Mouse (Mus musculus): ENCODE data around the gene Jph2. TPM values are rescaled to one million over a fixed set of nuclear protein-coding genes. Genes with fewer than 3 reads are reported as not detected.
"Not testable (repeated sequence)": the region's sequence is repeated elsewhere in the genome, so short reads cannot be mapped to it uniquely, and the experiment has no call there.

Jph2 gene
- polyA plus RNA-seq, 1 experiment from 2014 or later = 0.81 TPM

- no peak for DNase-seq (ENCODE audit: low spot score)
- no peak overlapping the region for H3K4me3 ChIP-seq
- H3K27me3 ChIP-seq (ENCODE audit: insufficient read depth, poor library complexity, severe bottlenecking) = no peaks in the 10 kb centered on the region
- no peaks in the 10 kb centered on the region for H3K9me3 ChIP-seq
- H3K27ac ChIP-seq = no peak overlapping the region
- H3K36me3 ChIP-seq = peaks cover 10% of the 10 kb centered on the region
- peaks cover 18% of the 10 kb centered on the region for H3K4me1 ChIP-seq (replicated peaks)
- WGBS = 84% methylated on average over 9 of the region's 9 CpGs
Measured at GRCm38 (mm10) chr2:163422895-163423660, 25.3 kb upstream of the Jph2 start.

- Histone ChIP-seq H3K36me3 (peaks cover 10% of the 10 kb centered on the region), H3K27me3 (ENCODE audit: insufficient read depth, poor library complexity, severe bottlenecking) (no peaks in the 10 kb centered on the region), H3K4me1 (replicated peaks) (peaks cover 25% of the 10 kb centered on the region), H3K4me3 (peak overlapping the region; percentile 87), H3K9me3 (no peaks in the 10 kb centered on the region), H3K27ac (peak overlapping the region; percentile 92)
- WGBS = 38% methylated on average over 10 of the region's 10 CpGs
- no peak for DNase-seq (ENCODE audit: low spot score)
Measured at GRCm38 (mm10) chr2:163420366-163420886, 22.6 kb upstream of the Jph2 start.

- DNase-seq (ENCODE audit: low spot score) = peak; percentile 99
- WGBS = under 1% methylated on average over 71 of the region's 71 CpGs
- H3K4me1 ChIP-seq (replicated peaks) = peaks cover 25% of the 10 kb centered on the region
Measured at GRCm38 (mm10) chr2:163419346-163420045, 21.7 kb upstream of the Jph2 start.

GRCm38 (mm10) chr2:163418841-163419345 is 21.1 kb upstream of the Jph2 start:
- Histone ChIP-seq H3K27me3 (ENCODE audit: insufficient read depth, poor library complexity, severe bottlenecking) (no peaks in the 10 kb centered on the region), H3K36me3 (peaks cover 22% of the 10 kb centered on the region), H3K4me1 (replicated peaks) (peaks cover 25% of the 10 kb centered on the region), H3K9me3 (no peaks in the 10 kb centered on the region), H3K4me3 (peak overlapping the region; percentile 87), H3K27ac (peak overlapping the region; percentile 92)
- DNase-seq (ENCODE audit: low spot score) = no peak
- under 1% methylated on average over 50 of the region's 50 CpGs for WGBS

More at GRCm38 (mm10) chr2:163419346-163420045, 21.7 kb upstream of the Jph2 start:
- H3K4me3 ChIP-seq = peak overlapping the region; percentile 87
- no peaks in the 10 kb centered on the region for H3K9me3 ChIP-seq
- H3K36me3 ChIP-seq = peaks cover 16% of the 10 kb centered on the region
- H3K27me3 ChIP-seq (ENCODE audit: insufficient read depth, poor library complexity, severe bottlenecking) = no peaks in the 10 kb centered on the region
- peak overlapping the region; percentile 92 for H3K27ac ChIP-seq

- Histone ChIP-seq H3K4me3 (peak overlapping the region; percentile 87), H3K9me3 (no peaks in the 10 kb centered on the region), H3K27me3 (ENCODE audit: insufficient read depth, poor library complexity, severe bottlenecking) (no peaks in the 10 kb centered on the region), H3K27ac (no peak overlapping the region), H3K4me1 (replicated peaks) (peaks cover 25% of the 10 kb centered on the region), H3K36me3 (peaks cover 26% of the 10 kb centered on the region)
- DNase-seq (ENCODE audit: low spot score) = no peak
Measured at GRCm38 (mm10) chr2:163417830-163418229, 20.0 kb upstream of the Jph2 start.

- no peak overlapping the region for H3K27ac ChIP-seq
- DNase-seq (ENCODE audit: low spot score) = no peak
- H3K27me3 ChIP-seq (ENCODE audit: insufficient read depth, poor library complexity, severe bottlenecking) = no peaks in the 10 kb centered on the region
- H3K4me3 ChIP-seq = no peak overlapping the region
- H3K4me1 ChIP-seq (replicated peaks) = peaks cover 25% of the 10 kb centered on the region
- H3K36me3 ChIP-seq = peaks cover 34% of the 10 kb centered on the region
- no peaks in the 10 kb centered on the region for H3K9me3 ChIP-seq
- WGBS = 95% methylated on average over 6 of the region's 6 CpGs
Measured at GRCm38 (mm10) chr2:163417026-163417425, 19.2 kb upstream of the Jph2 start.

GRCm38 (mm10) chr2:163412846-163413590 is 15.2 kb upstream of the Jph2 start:
- H3K36me3 ChIP-seq = peaks cover 69% of the 10 kb centered on the region
- no peaks in the 10 kb centered on the region for H3K9me3 ChIP-seq
- H3K4me1 ChIP-seq (replicated peaks) = peaks cover 7% of the 10 kb centered on the region
- 95% methylated on average over 9 of the region's 9 CpGs for whole genome bisulfite sequencing
- H3K27me3 ChIP-seq (ENCODE audit: insufficient read depth, poor library complexity, severe bottlenecking) = no peaks in the 10 kb centered on the region
- H3K4me3 ChIP-seq = no peak overlapping the region
- H3K27ac ChIP-seq = no peak overlapping the region
- no peak for DNase-seq (ENCODE audit: low spot score)

GRCm38 (mm10) chr2:163412419-163412818 is 14.6 kb upstream of the Jph2 start:
- Histone ChIP-seq H3K36me3 (peaks cover 74% of the 10 kb centered on the region), H3K4me1 (replicated peaks) (peaks cover 1% of the 10 kb centered on the region), H3K4me3 (no peak overlapping the region), H3K27me3 (ENCODE audit: insufficient read depth, poor library complexity, severe bottlenecking) (no peaks in the 10 kb centered on the region), H3K27ac (no peak overlapping the region), H3K9me3 (no peaks in the 10 kb centered on the region)
- DNase-seq (ENCODE audit: low spot score) = no peak
- WGBS = 95% methylated on average over 4 of the region's 4 CpGs

- H3K27ac ChIP-seq = no peak overlapping the region
- no peaks in the 10 kb centered on the region for H3K27me3 ChIP-seq (ENCODE audit: insufficient read depth, poor library complexity, severe bottlenecking)
- H3K9me3 ChIP-seq = no peaks in the 10 kb centered on the region
- 95% methylated on average over 4 of the region's 4 CpGs for WGBS
- H3K36me3 ChIP-seq = peaks cover 80% of the 10 kb centered on the region
- H3K4me3 ChIP-seq = no peak overlapping the region
- H3K4me1 ChIP-seq (replicated peaks) = no peaks in the 10 kb centered on the region
- no peak for DNase-seq (ENCODE audit: low spot score)
Measured at GRCm38 (mm10) chr2:163411840-163412239, 14.0 kb upstream of the Jph2 start.

- WGBS = 96% methylated on average over 3 of the region's 3 CpGs
- peaks cover 81% of the 10 kb centered on the region for H3K36me3 ChIP-seq
- H3K27me3 ChIP-seq (ENCODE audit: insufficient read depth, poor library complexity, severe bottlenecking); H3K4me3 ChIP-seq; H3K9me3 ChIP-seq; DNase-seq (ENCODE audit: low spot score); H3K4me1 ChIP-seq (replicated peaks); H3K27ac ChIP-seq: not testable (repeated sequence)
Measured at GRCm38 (mm10) chr2:163411344-163411743, 13.6 kb upstream of the Jph2 start.

GRCm38 (mm10) chr2:163410211-163410610 is 12.4 kb upstream of the Jph2 start:
- DNase-seq (ENCODE audit: low spot score) = no peak
- 92% methylated on average over 3 of the region's 3 CpGs for WGBS
- H3K27ac ChIP-seq = no peak overlapping the region

GRCm38 (mm10) chr2:163404037-163404815 is 6.4 kb upstream of the Jph2 start:
- Histone ChIP-seq H3K27me3 (ENCODE audit: insufficient read depth, poor library complexity, severe bottlenecking) (no peaks in the 10 kb centered on the region), H3K4me1 (replicated peaks) (no peaks in the 10 kb centered on the region), H3K36me3 (peaks cover 38% of the 10 kb centered on the region), H3K4me3 (no peak overlapping the region), H3K9me3 (no peaks in the 10 kb centered on the region), H3K27ac (no peak overlapping the region)
- no peak for DNase-seq (ENCODE audit: low spot score)
- 88% methylated on average over 8 of the region's 8 CpGs for WGBS

More at GRCm38 (mm10) chr2:163410211-163410610, 12.4 kb upstream of the Jph2 start:
- H3K4me3 ChIP-seq = no peak overlapping the region
- H3K4me1 ChIP-seq (replicated peaks) = no peaks in the 10 kb centered on the region
- no peaks in the 10 kb centered on the region for H3K9me3 ChIP-seq
- H3K36me3 ChIP-seq = peaks cover 86% of the 10 kb centered on the region
- no peaks in the 10 kb centered on the region for H3K27me3 ChIP-seq (ENCODE audit: insufficient read depth, poor library complexity, severe bottlenecking)
